Mouse (Mus musculus): ENCODE data around the gene Chd1l.

The Chd1l gene

GRCm38 (mm10) chr3:97617091-97617825, 7.3 kb upstream of the Chd1l start:
- DNase-seq (ENCODE audit: low spot score): no peak

- DNase-seq (ENCODE audit: low spot score): no peak
Measured at GRCm38 (mm10) chr3:97615933-97616332, 5.9 kb upstream of the Chd1l start.

DNA sequence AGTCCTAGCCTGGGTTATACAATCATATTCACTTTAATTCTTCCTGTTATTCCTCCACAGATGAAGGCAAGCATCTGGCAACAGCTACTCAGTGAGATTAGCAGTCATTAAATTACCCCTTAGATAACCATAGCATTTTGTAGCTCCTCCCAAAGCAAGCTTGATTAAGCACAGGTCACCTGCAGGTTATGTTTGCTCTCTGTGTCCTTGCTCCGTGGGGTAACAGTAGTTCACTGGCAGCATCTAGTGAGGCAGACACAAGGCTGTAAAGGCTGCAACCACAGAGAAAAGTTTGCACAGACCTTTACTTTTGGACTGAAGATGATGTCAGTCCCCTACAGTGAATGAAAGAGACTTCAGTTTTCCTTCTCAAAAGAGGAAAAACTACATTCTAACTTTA, 5.2 kb upstream of the Chd1l start:
- no peak for DNase-seq (ENCODE audit: low spot score)

- DNase-seq (ENCODE audit: low spot score): no peak
Measured at GRCm38 (mm10) chr3:97611021-97611420, 1.0 kb upstream of the Chd1l start.

DNA sequence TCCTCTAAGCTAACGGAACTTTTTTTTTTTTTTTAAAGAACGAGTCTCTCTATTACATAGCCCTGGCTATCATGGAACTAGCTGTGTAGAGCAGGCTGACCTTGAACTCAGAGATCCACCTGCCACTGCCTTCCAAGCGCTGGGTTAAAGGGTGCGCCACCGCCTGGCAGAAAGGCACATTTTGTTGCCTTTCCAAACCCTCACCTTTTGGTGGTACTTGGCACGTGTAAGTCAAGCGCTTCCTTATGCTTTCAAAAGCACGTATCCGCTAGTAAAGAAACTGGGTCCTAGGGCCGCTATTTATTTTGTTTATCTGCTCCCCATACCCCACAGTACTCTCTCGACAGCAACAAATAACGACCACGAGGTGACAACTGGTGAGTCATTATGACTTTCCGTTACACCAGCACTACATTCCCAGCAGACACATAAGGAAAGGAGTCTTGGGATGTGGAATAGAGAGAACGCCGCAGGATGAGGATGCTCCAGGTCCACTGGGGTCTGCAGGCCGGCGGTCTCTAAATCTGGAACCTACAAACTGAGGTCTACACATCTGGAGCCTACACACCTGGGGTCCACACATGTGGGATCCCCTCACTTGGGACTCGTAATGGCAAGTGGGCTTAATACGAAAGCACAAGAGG, 680 bp downstream of the Chd1l start:
- DNase-seq (ENCODE audit: low spot score): no peak

DNA sequence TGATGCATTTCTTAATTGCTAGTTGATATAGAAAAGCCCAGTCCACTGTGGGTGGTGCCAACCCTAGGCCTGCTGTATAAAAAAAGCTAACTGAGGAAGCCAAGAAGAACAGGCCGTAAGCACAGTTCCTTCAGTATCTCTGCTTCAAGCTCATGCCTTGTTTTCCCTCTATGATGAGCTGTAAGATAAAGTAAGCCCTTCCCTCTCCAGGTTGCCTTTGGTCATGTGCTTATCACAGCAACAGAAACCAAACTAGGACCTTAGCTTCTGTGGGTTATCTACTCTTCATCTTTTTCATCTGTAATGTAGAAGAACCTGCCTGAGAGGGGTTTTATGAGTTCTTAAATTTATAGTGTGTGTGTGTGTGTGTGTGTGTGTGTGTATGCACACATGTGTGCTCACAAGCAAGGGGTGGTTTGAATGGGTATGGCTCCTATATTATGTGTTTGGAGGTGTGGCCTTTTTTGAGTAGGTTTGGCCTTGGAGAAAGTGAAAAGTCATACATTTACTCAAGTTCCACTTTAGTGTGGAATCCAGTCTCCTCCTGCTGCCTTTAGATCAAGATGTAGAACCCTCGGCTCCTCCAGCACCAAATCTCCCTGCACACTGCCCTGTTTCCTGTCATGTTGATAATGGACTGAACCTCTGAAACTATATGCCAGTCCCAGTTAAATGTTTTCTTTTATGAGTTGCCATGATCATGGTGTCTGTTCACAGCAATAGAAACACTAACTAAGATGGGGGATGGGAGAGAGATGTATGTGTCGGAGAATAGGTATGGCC, 9.8 kb downstream of the Chd1l start:
- no peak for DNase-seq (ENCODE audit: low spot score)

- DNase-seq (ENCODE audit: low spot score): no peak
Measured at GRCm38 (mm10) chr3:97596796-97597195, 13.2 kb downstream of the Chd1l start.

DNA sequence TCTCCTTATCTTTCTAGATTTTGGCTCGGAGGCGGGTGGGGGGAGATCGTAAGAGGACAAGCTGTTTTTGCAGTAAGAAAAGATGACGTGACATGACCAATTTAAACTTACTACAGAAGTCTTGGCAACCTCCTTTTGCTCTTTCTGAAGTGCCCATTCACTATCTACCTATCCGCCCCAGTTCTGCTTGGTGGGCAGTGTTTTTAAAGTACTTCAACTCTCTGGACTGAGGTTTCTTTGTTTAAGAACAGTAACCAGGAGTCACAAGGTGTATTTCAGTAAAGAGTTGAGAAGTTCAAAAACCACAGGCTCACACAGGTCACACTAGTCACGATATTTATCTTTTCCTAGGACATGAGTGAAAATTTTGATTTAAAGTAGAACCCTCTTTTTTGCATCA, 14.9 kb downstream of the Chd1l start:
- DNase-seq (ENCODE audit: low spot score): no peak

DNA sequence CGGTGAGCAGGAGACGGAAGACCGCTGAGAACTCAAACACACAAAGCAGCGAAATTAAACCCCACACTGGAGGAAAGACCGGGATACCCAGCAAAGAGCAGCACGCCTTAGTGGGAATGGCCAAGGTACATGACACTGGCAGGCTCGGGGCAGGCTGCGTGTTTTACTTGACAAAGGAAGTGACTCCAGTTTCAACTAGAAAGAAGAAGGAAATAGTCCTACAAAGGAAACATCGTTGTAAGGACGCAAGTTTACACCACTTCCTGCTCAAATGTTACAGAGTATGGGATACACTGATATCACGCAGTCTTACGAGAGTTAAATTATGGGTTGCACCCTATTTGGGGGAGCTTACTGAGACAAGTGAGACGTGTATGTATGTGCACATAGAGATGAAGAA, 15.9 kb downstream of the Chd1l start:
- no peak for DNase-seq (ENCODE audit: low spot score)

DNA sequence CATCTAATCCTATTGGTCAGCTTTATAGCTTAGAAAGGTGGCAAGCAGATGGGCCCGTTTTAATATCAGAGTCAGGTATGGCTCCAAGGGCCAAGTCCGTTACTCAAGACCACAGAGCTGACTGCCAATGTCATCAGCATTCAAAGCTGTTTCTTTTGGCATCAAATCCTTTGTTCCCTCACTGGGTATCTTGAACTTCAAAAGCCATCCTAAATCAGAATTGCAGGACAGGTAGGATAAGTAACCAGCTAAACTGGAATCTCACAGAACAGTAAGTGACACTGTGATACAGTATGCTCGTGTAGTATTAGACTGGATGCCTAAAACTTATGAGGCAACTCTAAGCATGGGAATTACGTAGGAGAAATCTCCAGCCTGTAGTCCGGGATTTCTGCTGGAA, 16.9 kb downstream of the Chd1l start:
- DNase-seq (ENCODE audit: low spot score): no peak

GRCm38 (mm10) chr3:97590699-97591098, 19.3 kb downstream of the Chd1l start:
- no peak for DNase-seq (ENCODE audit: low spot score)

- no peak for DNase-seq (ENCODE audit: low spot score)
Measured at GRCm38 (mm10) chr3:97587656-97588055, 22.3 kb downstream of the Chd1l start.

- DNase-seq (ENCODE audit: low spot score): peak; percentile 52
Measured at GRCm38 (mm10) chr3:97585383-97586160, 24.4 kb downstream of the Chd1l start.

DNA sequence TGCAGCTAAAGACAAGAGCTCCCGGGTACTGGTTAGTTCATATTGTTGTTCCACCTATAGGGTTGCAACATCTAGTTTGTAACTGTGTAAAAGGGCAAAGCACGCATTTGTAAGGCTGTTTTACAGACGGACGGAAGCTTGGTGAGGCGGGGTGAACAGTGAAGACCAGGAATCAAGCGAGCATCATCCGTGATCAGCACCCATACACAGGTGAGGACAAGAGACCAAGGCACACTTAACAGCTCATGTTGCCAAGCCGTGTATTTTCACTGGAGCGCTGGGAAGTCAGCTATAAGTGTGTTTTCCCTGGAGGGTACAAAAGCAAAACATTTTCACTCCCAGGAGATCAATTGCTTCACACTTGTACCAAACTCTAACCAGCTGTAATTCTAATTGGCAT, 36.2 kb downstream of the Chd1l start:
- DNase-seq (ENCODE audit: low spot score): no peak

DNA sequence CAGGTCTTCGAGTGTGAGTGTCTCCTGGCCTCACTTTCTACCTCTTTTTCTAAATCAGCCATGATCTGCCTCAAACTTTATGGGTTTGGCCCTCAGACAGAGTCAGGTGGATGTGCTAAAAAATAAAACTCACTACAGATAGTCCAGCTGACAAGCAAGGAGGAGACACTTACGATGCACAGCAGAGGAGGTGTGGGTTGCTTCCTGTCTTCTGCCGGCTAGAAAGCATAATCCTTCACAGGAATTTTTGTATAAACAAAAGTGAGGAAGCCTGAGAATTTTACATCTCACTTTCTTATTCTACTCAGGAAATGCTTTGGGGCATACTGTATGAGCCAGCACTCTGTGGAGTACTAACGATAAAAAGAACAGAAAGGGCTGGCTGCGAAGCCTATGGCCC, 45.4 kb downstream of the Chd1l start:
- no peak for DNase-seq (ENCODE audit: low spot score)

GRCm38 (mm10) chr3:97558554-97558953, 51.4 kb downstream of the Chd1l start:
- no peak for DNase-seq (ENCODE audit: low spot score)

DNA sequence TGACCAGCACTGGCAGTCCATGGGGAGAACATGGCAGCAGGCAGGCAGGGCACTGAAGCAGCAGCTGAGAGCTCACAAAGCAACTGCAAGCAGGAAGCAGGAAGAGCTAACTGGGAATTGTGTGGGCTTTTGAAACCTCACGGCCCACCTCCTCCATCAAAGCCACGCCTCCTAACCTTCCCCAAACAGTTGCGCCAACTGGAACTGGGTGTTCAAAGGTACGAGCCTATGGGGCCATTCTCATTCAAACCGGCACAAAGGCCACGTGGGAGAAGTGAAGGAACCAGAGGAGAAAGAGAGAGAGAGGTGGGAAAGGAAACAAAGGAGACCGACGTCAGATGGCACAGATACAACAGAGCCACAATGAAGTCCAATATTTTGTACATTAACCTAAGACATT, 63.8 kb downstream of the Chd1l start:
- DNase-seq (ENCODE audit: low spot score): no peak

DNA sequence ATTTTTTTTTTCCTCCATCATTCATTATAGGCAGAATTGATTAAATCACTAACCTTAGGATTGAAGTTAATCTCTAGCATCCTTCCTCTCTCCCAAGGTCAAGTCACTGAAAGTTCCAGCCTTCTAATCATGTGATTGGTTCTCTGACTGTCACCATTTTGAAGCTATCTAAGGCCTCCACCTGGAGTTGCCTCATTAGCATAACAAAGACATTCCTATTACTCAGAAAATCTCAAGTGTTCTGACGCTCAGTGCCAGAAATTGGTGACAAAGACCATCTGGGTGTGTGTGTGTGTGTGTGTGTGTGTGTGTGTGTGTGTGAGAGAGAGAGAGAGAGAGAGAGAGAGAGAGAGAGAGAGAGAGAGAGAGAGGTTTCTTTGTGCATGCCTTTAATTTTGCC, 69.8 kb downstream of the Chd1l start:
- no peak for DNase-seq (ENCODE audit: low spot score)

DNA sequence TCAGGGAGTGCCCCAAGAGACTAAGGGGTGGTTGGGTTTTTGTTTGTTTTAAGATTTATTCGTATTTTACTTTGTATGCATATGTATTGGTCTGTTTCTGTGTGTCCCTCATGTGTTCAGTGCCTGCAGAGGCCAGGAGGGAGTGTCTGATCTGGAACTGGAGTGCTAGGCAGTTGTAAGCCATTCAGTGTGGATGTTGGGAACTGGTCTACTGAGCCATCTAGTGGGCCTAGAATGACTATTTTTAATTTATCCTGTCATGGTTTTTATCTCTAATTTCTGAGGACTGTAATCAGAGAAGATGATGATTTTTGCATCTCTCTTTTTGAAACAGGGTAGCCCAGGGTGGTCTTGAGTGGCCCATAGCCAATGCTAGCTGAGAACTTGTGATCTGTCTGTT, 71.4 kb downstream of the Chd1l start:
- DNase-seq (ENCODE audit: low spot score): no peak

- no peak for DNase-seq (ENCODE audit: low spot score)
Measured at GRCm38 (mm10) chr3:97537006-97537405, 73.0 kb downstream of the Chd1l start.

DNA sequence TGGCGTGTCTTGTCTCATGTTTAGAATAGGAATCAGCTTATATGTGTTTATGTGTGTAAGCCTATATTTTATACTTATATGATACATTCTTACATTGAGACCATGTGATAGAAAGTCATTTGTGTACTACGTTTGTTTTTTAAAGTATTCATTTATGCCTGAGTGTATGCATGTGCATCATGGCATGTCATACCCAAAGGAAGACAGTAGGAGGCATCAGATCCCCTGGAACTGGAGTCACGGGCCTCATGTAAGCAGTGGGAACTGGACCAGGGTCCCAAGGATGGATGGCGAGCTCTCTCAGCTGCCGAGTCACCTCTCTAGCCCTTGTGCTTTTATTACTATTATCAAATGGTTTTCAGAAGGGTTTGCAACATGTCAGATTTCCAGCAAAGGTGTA, 74.3 kb downstream of the Chd1l start:
- no peak for DNase-seq (ENCODE audit: low spot score)

GRCm38 (mm10) chr3:97525458-97525857, 84.5 kb downstream of the Chd1l start:
- DNase-seq (ENCODE audit: low spot score): no peak

Data from urinary bladder, postnatal 10 days (tissue).